Mouse (Mus musculus): Measurements from ENCODE around the gene Olfr558.

- TF ChIP-seq GATA1 (IDR thresholded peaks at IDR 0.05; ENCODE audit: borderline replicate concordance, low read length) (no peak), FLI1 (IDR thresholded peaks at IDR 0.05; ENCODE audit: low read length) (no peak)
These were observed 37.4 kb upstream of the Olfr558 start, which contains the start of gene Olfr556 for GRCm38 (mm10) chr7:102664599-102664998.

Data from megakaryocyte, embryonic 14.5 days (primary cell).